Mouse (Mus musculus) embryonic facial prominence, embryonic 11.5 days (tissue): Measurements from ENCODE around the gene Rad54l. TPM values are rescaled to one million over a fixed set of nuclear protein-coding genes. Genes with fewer than 3 reads are reported as not detected.

Experiments
- ATAC-seq: fragments of 200-750 bp; cut with Nextera tagmentation; replicated peaks from 2 replicates; pipeline ENCODE4 v1.8.0; 2017; ENCODE audit warnings: low read depth; ENCODE audit not compliant: insufficient number of reproducible peaks, low FRiP score, low TSS enrichment
- DNase-seq: peaks from one replicate; pipeline ENCODE4 v3.0.0-alpha.2; 2015; ENCODE audit warnings: low spot score
- H3K27ac ChIP-seq: fragments of 300-500 bp; sonication (generic); replicated peaks from 2 replicates; pipeline ENCODE4 v1.5.1; 2014; ENCODE audit warnings: mild to moderate bottlenecking, low read depth, low read length, control low read depth
- H3K27me3 ChIP-seq: fragments of 300-500 bp; sonication (generic); 2 replicates; pipeline ENCODE4 v1.6.1; 2014; ENCODE audit warnings: mild to moderate bottlenecking, low read length, moderate library complexity, mixed read lengths; ENCODE audit not compliant: control insufficient read depth, insufficient read depth
- H3K36me3 ChIP-seq: fragments of 300-500 bp; sonication (generic); replicated peaks from 2 replicates; pipeline ENCODE4 v1.6.1; 2014; ENCODE audit warnings: low read depth, mild to moderate bottlenecking, low read length, moderate library complexity, mixed read lengths; ENCODE audit not compliant: control insufficient read depth, insufficient read depth
- H3K4me1 ChIP-seq: fragments of 300-500 bp; sonication (generic); 2 replicates; pipeline ENCODE4 v1.6.1; 2014; ENCODE audit warnings: low read length, mixed read lengths; ENCODE audit not compliant: control insufficient read depth, insufficient read depth
- H3K4me2 ChIP-seq: fragments of 300-500 bp; sonication (generic); 2 replicates; pipeline ENCODE4 v1.6.1; 2014; ENCODE audit warnings: low read depth, mild to moderate bottlenecking, control low read depth, low read length, moderate library complexity
- H3K4me3 ChIP-seq: fragments of 300-500 bp; sonication (generic); 2 replicates; pipeline ENCODE4 v1.5.1; 2014; ENCODE audit warnings: low read depth, low read length, control low read depth
- H3K9ac ChIP-seq: fragments of 300-500 bp; sonication (generic); replicated peaks from 2 replicates; pipeline ENCODE4 v1.6.1; 2014; ENCODE audit warnings: mild to moderate bottlenecking, control low read depth, low read length
- H3K9me3 ChIP-seq: fragments of 300-500 bp; sonication (generic); replicated peaks from 2 replicates; pipeline ENCODE4 v1.6.1; 2016; ENCODE audit warnings: mild to moderate bottlenecking, low read length, inconsistent platforms, mixed read lengths; ENCODE audit not compliant: control insufficient read depth
- WGBS: fragments of 180-500 bp; shearing (Covaris S2); extraction: QIAGEN DNeasy Blood & Tissue Kit; methylation state at CpG from one replicate; pipeline ENCODE4 v1.1.7; 2014; 5-methylcytosine and 5-hydroxymethylcytosine counted together
- polyA plus RNA-seq: library from polyadenylated mRNA; unstranded; fragments of >200 nt; fragmentation: Nextera tagmentation; extraction: Ambion mirVana; gene quantifications from 2 replicates; pipeline ENCODE4 v1.2.1, GENCODE M21; 2014

Gene Rad54l
- polyA plus RNA-seq, 1 experiment from 2014 or later, result 60.1 TPM

DNA sequence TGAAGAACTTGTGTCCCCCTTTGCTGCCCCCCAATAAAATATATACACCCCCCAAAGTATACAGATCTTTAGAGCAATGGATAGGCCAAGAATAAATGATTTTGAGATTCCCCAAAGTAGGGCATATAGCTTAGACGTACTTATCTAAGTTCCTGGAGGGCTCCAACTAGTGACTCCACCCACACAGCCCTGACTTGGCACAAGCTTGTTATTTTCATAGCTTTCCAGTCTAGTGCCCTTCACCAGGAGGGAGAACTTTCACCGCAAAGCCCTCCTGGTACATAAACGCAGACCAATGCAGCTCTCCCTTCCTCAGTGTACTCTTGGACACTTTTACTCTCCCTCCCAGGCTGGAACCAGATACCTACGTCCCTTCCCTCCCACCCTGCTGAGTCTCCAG lies 38.7 kb upstream of the Rad54l start:
- Histone ChIP-seq H3K4me2 (no peak overlapping the region), H3K9me3 (no peaks in the 10 kb centered on the region), H3K27ac (no peak overlapping the region), H3K27me3 (no peaks in the 10 kb centered on the region), H3K9ac (no peak overlapping the region), H3K36me3 (peaks cover 6% of the 10 kb centered on the region), H3K4me3 (no peak overlapping the region), H3K4me1 (no peaks in the 10 kb centered on the region)
- WGBS, result 77% methylated on average over 4 of the region's 4 CpGs
- no peak for ATAC-seq
- no peak for DNase-seq

DNA sequence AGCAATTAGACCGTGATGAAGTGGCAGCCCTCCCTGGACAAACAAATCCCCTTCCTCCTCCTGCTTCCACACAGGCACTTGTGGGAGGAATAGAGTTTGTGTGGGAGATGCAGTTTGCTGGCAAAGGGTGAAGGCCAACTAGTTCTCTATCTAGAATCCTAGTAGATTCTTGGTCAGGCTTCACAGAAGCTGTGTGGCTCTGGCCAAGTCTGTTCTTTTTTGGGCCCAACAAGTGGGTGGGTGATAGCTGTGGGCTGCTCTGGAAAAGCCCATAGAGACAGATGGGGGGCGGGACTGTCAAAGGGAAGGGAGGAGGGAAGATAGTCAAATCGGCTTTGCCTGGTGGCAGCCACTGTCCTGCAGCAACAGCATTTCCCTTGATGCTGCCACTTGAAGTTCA lies 37.3 kb upstream of the Rad54l start:
- Histone ChIP-seq H3K27me3 (no peaks in the 10 kb centered on the region), H3K36me3 (peaks cover 10% of the 10 kb centered on the region), H3K4me1 (no peaks in the 10 kb centered on the region), H3K27ac (no peak overlapping the region), H3K9me3 (no peaks in the 10 kb centered on the region), H3K9ac (no peak overlapping the region), H3K4me2 (no peak overlapping the region), H3K4me3 (no peak overlapping the region)
- WGBS, result 77% methylated on average over 3 of the region's 3 CpGs
- DNase-seq, result no peak
- no peak for ATAC-seq

DNA sequence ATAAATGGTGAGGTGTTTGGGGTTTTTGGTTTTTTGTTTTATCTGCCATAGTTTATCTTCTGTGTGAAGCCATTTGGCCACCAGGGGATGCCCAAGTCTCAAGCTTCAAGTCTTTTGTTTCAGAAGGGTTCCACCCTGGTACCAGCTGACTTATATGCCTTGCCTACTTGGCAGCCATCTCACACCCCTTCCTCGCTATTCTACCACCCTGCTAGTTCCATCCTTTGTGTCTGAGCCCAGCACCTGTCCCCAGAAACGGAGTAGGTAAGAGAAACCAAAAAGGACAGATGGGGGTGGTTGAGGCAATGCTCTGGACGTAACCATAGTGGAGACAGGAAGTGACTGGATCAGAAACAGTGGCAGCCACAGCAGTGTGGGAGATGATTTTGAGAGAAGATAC lies 36.4 kb upstream of the Rad54l start:
- no peaks in the 10 kb centered on the region for H3K27me3 ChIP-seq
- no peak overlapping the region for H3K4me3 ChIP-seq
- H3K9me3 ChIP-seq, result no peaks in the 10 kb centered on the region
- H3K36me3 ChIP-seq, result peaks cover 10% of the 10 kb centered on the region
- no peak overlapping the region for H3K4me2 ChIP-seq
- H3K4me1 ChIP-seq, result no peaks in the 10 kb centered on the region
- DNase-seq, result peak; percentile 48
- ATAC-seq, result no peak
- H3K27ac ChIP-seq, result no peak overlapping the region
- WGBS, result 79% methylated on average over 3 of the region's 3 CpGs
- no peak overlapping the region for H3K9ac ChIP-seq

DNA sequence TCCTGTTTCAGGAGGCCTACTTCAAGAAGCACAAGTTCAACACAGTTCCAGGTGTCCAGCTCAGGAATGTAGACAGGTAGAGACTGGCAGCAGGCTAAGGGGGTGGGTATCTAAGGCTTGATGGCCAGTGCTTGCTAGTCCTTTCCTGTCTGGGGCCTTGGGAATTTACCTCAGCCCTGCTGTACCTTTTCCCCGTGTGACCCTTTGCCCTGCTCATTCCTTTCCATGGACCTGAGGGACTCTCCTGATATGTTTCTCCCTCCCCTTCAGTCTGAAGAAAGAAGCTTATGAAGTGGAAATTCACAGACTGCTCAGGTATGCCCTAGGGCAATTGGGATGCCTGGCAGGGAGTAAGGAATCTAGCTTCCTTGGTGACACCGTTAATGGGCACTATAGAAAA lies 34.4 kb upstream of the Rad54l start:
- 87% methylated on average over 2 of the region's 2 CpGs for WGBS
- Histone ChIP-seq H3K27me3 (no peaks in the 10 kb centered on the region), H3K4me3 (no peak overlapping the region), H3K4me1 (no peaks in the 10 kb centered on the region), H3K9me3 (no peaks in the 10 kb centered on the region), H3K4me2 (no peak overlapping the region), H3K9ac (no peak overlapping the region), H3K36me3 (peaks cover 14% of the 10 kb centered on the region), H3K27ac (no peak overlapping the region)
- DNase-seq, result no peak
- no peak for ATAC-seq

DNA sequence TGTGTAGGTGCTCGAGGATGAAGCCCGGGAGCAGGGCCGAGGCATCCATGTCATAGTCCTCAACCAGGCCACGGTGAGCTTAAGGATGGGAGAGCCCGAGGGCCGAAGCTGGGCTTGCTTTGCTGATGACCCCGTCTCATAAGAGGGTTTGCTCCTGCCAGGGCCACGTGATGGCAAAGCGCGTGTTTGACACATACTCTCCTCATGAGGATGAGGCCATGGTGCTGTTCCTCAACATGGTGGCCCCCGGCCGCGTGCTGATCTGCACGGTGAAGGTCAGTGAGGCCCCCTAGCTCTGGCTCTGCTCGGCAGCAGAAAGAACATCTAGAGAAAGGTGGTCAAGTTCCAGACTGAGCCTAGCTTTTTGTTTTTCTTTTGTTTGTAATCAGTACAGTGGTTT lies 29.2 kb upstream of the Rad54l start:
- no peak overlapping the region for H3K27ac ChIP-seq
- H3K4me2 ChIP-seq, result no peak overlapping the region
- peaks cover 9% of the 10 kb centered on the region for H3K36me3 ChIP-seq
- ATAC-seq, result no peak
- H3K27me3 ChIP-seq, result no peaks in the 10 kb centered on the region
- no peak overlapping the region for H3K9ac ChIP-seq
- no peak overlapping the region for H3K4me3 ChIP-seq
- no peak for DNase-seq
- H3K9me3 ChIP-seq, result no peaks in the 10 kb centered on the region
- 93% methylated on average over 15 of the region's 15 CpGs for WGBS
- H3K4me1 ChIP-seq, result peaks cover 2% of the 10 kb centered on the region; the same call in 1 of the 2 replicates

DNA sequence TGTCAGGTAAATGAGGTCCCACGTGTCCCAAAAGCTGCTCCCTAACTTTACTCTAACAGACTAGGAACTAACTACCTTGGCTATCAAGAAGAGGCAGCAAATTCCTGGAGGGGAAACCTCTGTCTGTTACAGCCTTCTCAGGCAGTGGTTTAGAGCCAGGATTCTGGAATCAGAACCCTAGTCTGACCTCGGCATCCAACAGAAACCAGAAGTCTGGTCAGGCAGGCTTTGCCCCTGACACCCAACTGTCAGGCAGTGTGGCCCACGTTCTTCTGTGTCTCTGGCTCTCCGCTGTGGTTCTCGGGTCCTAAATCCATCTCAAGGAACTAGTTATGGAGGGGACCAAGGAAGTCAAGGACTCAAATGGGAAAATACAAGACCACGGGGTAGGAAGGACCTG lies 27.7 kb upstream of the Rad54l start, which contains the start of gene Lurap1:
TSS of gene Lurap1 (minus strand) at position 101 of the 400 bp plus-strand sequence.
- H3K4me1 ChIP-seq, result peaks cover 2% of the 10 kb centered on the region; the same call in 1 of the 2 replicates

DNA sequence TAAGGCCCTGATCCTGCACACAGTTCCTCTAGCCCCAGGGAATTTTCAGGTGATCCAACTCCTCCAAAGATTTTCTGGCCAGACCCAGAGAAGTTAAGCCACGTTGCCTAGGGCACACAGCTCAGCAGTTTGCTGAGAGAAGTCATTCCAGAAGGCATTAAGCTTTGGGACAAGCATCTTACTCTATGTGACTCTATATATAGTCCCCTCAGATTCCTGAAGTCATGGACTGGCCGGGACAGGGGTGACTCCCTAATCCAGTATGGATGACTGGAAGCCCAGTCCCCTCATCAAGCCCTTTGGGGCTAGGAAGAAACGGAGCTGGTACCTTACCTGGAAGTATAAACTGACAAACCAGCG lies 27.4 kb upstream of the Rad54l start:
- Histone ChIP-seq H3K4me1 (peaks cover 2% of the 10 kb centered on the region; the same call in 1 of the 2 replicates), H3K27me3 (no peaks in the 10 kb centered on the region), H3K36me3 (peaks cover 4% of the 10 kb centered on the region), H3K4me2 (peak overlapping the region; percentile 72), H3K9me3 (no peaks in the 10 kb centered on the region), H3K4me3 (peak overlapping the region; percentile 68), H3K9ac (peak overlapping the region; percentile 97), H3K27ac (0 out of 2 replicates have a peak overlapping the region, but pooled peaks have one; percentile 85)
- peak; percentile 40 for ATAC-seq
- 22% methylated on average over 4 of the region's 4 CpGs for WGBS
- DNase-seq, result no peak

More for the DNA sequence above, 27.7 kb upstream of the Rad54l start, which contains the start of gene Lurap1:
- Histone ChIP-seq H3K36me3 (peaks cover 7% of the 10 kb centered on the region), H3K4me3 (peak within 1 kb of the TSS; percentile 68), H3K27me3 (no peaks in the 10 kb centered on the region), H3K27ac (peak within 1 kb of the TSS; percentile 85; the same call in 1 of the 2 replicates), H3K4me2 (peak within 1 kb of the TSS; percentile 72), H3K9ac (peak within 1 kb of the TSS; percentile 97), H3K9me3 (no peaks in the 10 kb centered on the region)
- ATAC-seq (no peak), DNase-seq (no peak)
- WGBS, result 78% methylated on average over 6 of the region's 6 CpGs

DNA sequence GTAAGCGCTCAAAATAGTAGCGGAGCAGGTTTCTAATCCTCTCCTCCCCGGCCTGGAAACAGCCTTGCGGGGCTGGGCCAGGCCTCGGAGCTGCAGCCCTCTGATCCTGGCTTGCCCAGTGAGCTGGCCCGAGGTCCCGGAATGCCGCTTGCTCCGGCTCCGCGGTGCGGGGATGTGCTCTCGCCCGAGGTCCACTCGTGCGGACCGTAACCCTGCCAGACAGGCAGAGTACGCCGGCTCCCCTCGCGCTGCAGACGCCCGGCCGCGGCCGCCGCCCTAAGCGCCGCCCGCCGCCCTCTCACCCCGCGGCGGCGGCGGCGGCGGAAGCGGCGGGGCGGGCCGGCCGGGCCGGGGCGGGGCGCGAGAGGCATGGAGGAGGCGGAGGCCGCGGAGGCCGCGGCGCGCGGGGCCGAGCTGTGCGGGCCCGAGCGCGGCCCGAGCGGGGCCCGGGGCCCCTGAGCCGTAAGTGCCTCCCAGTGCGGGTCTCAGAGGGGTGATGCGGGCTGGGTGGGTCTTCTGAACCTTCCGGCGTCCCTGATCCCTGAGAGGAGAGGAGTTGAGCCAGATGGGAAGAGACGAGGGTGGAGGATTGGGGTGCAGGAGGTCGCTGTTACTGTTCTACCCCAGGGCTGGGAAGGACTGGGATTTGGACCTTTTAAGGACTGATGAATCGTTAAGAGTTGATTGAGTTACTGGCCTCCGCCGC lies 26.8 kb upstream of the Rad54l start:
- H3K27me3 ChIP-seq, result no peaks in the 10 kb centered on the region
- ATAC-seq (peak; percentile 84), DNase-seq (peak; percentile 82)
- peaks cover 2% of the 10 kb centered on the region; the same call in 1 of the 2 replicates for H3K4me1 ChIP-seq
- peak overlapping the region; percentile 72 for H3K4me2 ChIP-seq
- H3K36me3 ChIP-seq, result peaks cover 4% of the 10 kb centered on the region
- WGBS, result under 1% methylated on average over 33 of the region's 73 CpGs
- peak overlapping the region; percentile 68 for H3K4me3 ChIP-seq
- H3K27ac ChIP-seq, result peak overlapping the region; percentile 85; the same call in 1 of the 2 replicates
- no peaks in the 10 kb centered on the region for H3K9me3 ChIP-seq
- peak overlapping the region; percentile 97 for H3K9ac ChIP-seq
